Mouse (Mus musculus) left cerebral cortex, postnatal 25 days (tissue): ENCODE data around the gene Arid3a. TPM values are rescaled to one million over a fixed set of nuclear protein-coding genes. Genes with fewer than 3 reads are reported as not detected.
"Not testable (repeated sequence)": the region's sequence is repeated elsewhere in the genome, so short reads cannot be mapped to it uniquely, and the experiment has no call there.

Experiments
- DNase-seq, 2 experiments: peaks; one replicate each; pipeline ENCODE4 v3.0.0; 2022; ENCODE audit warnings: low spot score in 2 of 2, mixed read lengths in 1 of 2
- intact Hi-C: fragments of 180-260 bp; cut with DNase I; formaldehyde crosslinking; loops from one replicate; pipeline ENCODE4 v1.15.1; 2025
- total RNA-seq, 2 experiments: library from RNA; stranded (reverse); gene quantifications; 2 replicates each; pipeline ENCODE4 v1.2.3; 2021

The Arid3a gene
- total RNA-seq: 1 to 10 TPM; 5.4 to 8.6 TPM

- intact Hi-C loops: no loop called here
- DNase-seq: peak; percentile 88 to 90
Observed at GRCm38 (mm10) chr10:79926491-79927323, at the start of gene Arid3a. Gene Arid3a (plus strand): TSS chr10:79927043.

- DNase-seq: no peak
- intact Hi-C loops: no loop called here
Observed at GRCm38 (mm10) chr10:79877174-79877573, 49.7 kb upstream of the Arid3a start.

- intact Hi-C loops: no loop called here
- no peak for DNase-seq
Observed at GRCm38 (mm10) chr10:79877757-79878156, 49.1 kb upstream of the Arid3a start.

- DNase-seq: no peak
- intact Hi-C loops: no loop called here
Observed at GRCm38 (mm10) chr10:79879527-79879926, 47.3 kb upstream of the Arid3a start.

GRCm38 (mm10) chr10:79880721-79881120 is 46.1 kb upstream of the Arid3a start:
- intact Hi-C loops: loop anchor here (5.0 kb wide), 1 partner anchor 43 kb away; no protein-coding TSS in a partner anchor
- no peak for DNase-seq

- intact Hi-C loops: loop anchor here (2.0 to 5.0 kb wide), 2 partner anchors 43 to 45 kb away; no protein-coding TSS in a partner anchor
- DNase-seq: no peak
Observed at GRCm38 (mm10) chr10:79881981-79882380, 44.9 kb upstream of the Arid3a start.

- intact Hi-C loops: loop anchor here (2.0 to 5.0 kb wide), 2 partner anchors 41 to 46 kb away; no protein-coding TSS in a partner anchor
- peak; percentile 76 to 84 for DNase-seq
Observed at GRCm38 (mm10) chr10:79883297-79884084, 43.4 kb upstream of the Arid3a start.

GRCm38 (mm10) chr10:79884446-79884845 is 42.4 kb upstream of the Arid3a start:
- intact Hi-C loops: loop anchor here (5.0 kb wide), 1 partner anchor 47 kb away; no protein-coding TSS in a partner anchor
- DNase-seq: no peak

GRCm38 (mm10) chr10:79884938-79885337 is 41.9 kb upstream of the Arid3a start:
- DNase-seq: not testable (repeated sequence)
- intact Hi-C loops: loop anchor here (5.0 kb wide), 1 partner anchor 48 kb away; no protein-coding TSS in a partner anchor

GRCm38 (mm10) chr10:79886054-79886453 is 40.8 kb upstream of the Arid3a start, which contains the start of gene Elane:
Gene Elane (plus strand): TSS chr10:79886247.
- no peak for DNase-seq
- intact Hi-C loops: no loop called here

- DNase-seq: no peak
- intact Hi-C loops: no loop called here
Observed at GRCm38 (mm10) chr10:79886611-79887010, 40.2 kb upstream of the Arid3a start.

GRCm38 (mm10) chr10:79889386-79889785 is 37.5 kb upstream of the Arid3a start:
- intact Hi-C loops: no loop called here
- no peak for DNase-seq

GRCm38 (mm10) chr10:79890670-79891069 is 36.2 kb upstream of the Arid3a start, which contains the start of gene Cfd:
Gene Cfd (plus strand): TSS chr10:79890853.
- intact Hi-C loops: loop anchor here (5.0 kb wide), 1 partner anchor 67 kb away; no protein-coding TSS in a partner anchor

GRCm38 (mm10) chr10:79892451-79893118 is 34.3 kb upstream of the Arid3a start:
- DNase-seq: peak; percentile 73 to 83
- intact Hi-C loops: loop anchor here (2.0 to 5.0 kb wide), 2 partner anchors 32 to 65 kb away; no protein-coding TSS in a partner anchor

More at GRCm38 (mm10) chr10:79890670-79891069, 36.2 kb upstream of the Arid3a start, which contains the start of gene Cfd:
- DNase-seq: no peak

GRCm38 (mm10) chr10:79896306-79896705 is 30.5 kb upstream of the Arid3a start:
- intact Hi-C loops: no loop called here

GRCm38 (mm10) chr10:79896814-79897213 is 30.0 kb upstream of the Arid3a start:
- DNase-seq: no peak
- intact Hi-C loops: no loop called here

More at GRCm38 (mm10) chr10:79896306-79896705, 30.5 kb upstream of the Arid3a start:
- no peak for DNase-seq

GRCm38 (mm10) chr10:79897316-79898245 is 29.3 kb upstream of the Arid3a start:
- DNase-seq: no peak
- intact Hi-C loops: no loop called here

GRCm38 (mm10) chr10:79900951-79901410 is 25.9 kb upstream of the Arid3a start:
- peak; percentile 79 to 95 for DNase-seq
- intact Hi-C loops: no loop called here
